Mouse (Mus musculus) midbrain, postnatal 0 days (tissue): ENCODE measurements around the gene Lamtor5. TPM values are rescaled to one million over a fixed set of nuclear protein-coding genes. Genes with fewer than 3 reads are reported as not detected.
A peak's percentile ranks its signal among the peaks of the same experiment; 100 is the strongest.

Source experiments
- ATAC-seq: fragments of 200-750 bp; cut with Nextera tagmentation; 2 replicates; pipeline ENCODE4 v1.8.0; 2017; ENCODE audit warnings: moderate number of reproducible peaks, mild to moderate bottlenecking, moderate TSS enrichment, moderate library complexity; ENCODE audit not compliant: low FRiP score
- DNase-seq: peaks from one replicate; pipeline ENCODE4 v3.0.0-alpha.2; 2015; ENCODE audit warnings: low spot score
- H3K27ac ChIP-seq: fragments of 300-500 bp; sonication (generic); 2 replicates; pipeline ENCODE4 v1.5.1; 2014; ENCODE audit warnings: low read depth, mild to moderate bottlenecking, low read length, mixed read lengths
- H3K27me3 ChIP-seq: fragments of 300-500 bp; sonication (generic); 2 replicates; pipeline ENCODE4 v1.6.1; 2014; ENCODE audit warnings: low read length, control low read depth, mixed read lengths; ENCODE audit not compliant: insufficient read depth
- H3K36me3 ChIP-seq: fragments of 300-500 bp; sonication (generic); 2 replicates; pipeline ENCODE4 v1.6.1; 2014; ENCODE audit warnings: low read length, control low read depth, mixed read lengths; ENCODE audit not compliant: insufficient read depth
- H3K4me1 ChIP-seq: fragments of 300-500 bp; sonication (generic); 2 replicates; pipeline ENCODE4 v1.6.1; 2014; ENCODE audit warnings: mild to moderate bottlenecking, control low read depth, antibody characterized with exemption, low read length, mixed read lengths; ENCODE audit not compliant: insufficient read depth
- H3K4me2 ChIP-seq: fragments of 300-500 bp; sonication (generic); 2 replicates; pipeline ENCODE4 v1.6.1; 2014; ENCODE audit warnings: low read depth, mild to moderate bottlenecking, low read length, mixed read lengths; ENCODE audit not compliant: poor library complexity, severe bottlenecking
- H3K4me3 ChIP-seq: fragments of 300-500 bp; sonication (generic); 2 replicates; pipeline ENCODE4 v1.5.1; 2014; ENCODE audit warnings: low read depth, mild to moderate bottlenecking, low read length, moderate library complexity
- H3K9ac ChIP-seq: fragments of 300-500 bp; sonication (generic); replicated peaks from 2 replicates; pipeline ENCODE4 v1.6.1; 2014; ENCODE audit warnings: mild to moderate bottlenecking, low read length, moderate library complexity, mixed read lengths; ENCODE audit not compliant: poor library complexity, severe bottlenecking
- H3K9me3 ChIP-seq: fragments of 300-500 bp; sonication (generic); 2 replicates; pipeline ENCODE4 v1.6.1; 2016; ENCODE audit warnings: low read length, control low read depth
- CTCF ChIP-seq: IDR thresholded peaks from 2 replicates; pipeline ENCODE4 v1.5.1; 2016; ENCODE audit warnings: antibody characterized with exemption, mild to moderate bottlenecking
- WGBS: fragments of 180-500 bp; shearing (Covaris S2); extraction: QIAGEN DNeasy Blood & Tissue Kit; methylation state at CpG from one replicate; pipeline ENCODE4 v1.1.7; 2014; 5-methylcytosine and 5-hydroxymethylcytosine counted together
- polyA plus RNA-seq: library from polyadenylated mRNA; unstranded; fragments of >200 nt; fragmentation: Nextera tagmentation; extraction: Ambion mirVana; gene quantifications from 2 replicates; pipeline ENCODE4 v1.2.1, GENCODE M21; 2015
- total RNA-seq: library from RNA; depleted of rRNA; stranded (reverse); fragments of >200 nt; gene quantifications from 2 replicates; pipeline ENCODE4 v1.2.3, GENCODE M21; 2014

Lamtor5 gene
- total and polyA plus RNA-seq, 2 experiments from 2014 or later = 69.9 to 153 TPM

- Histone ChIP-seq H3K4me1 (0 out of 2 replicates have a peak, but pooled peaks cover 8% of the 10 kb centered on the region), H3K4me3 (no peak overlapping the region), H3K27me3 (no peaks in the 10 kb centered on the region), H3K36me3 (no peaks in the 10 kb centered on the region), H3K9ac (no peak overlapping the region), H3K9me3 (no peaks in the 10 kb centered on the region), H3K27ac (no peak overlapping the region), H3K4me2 (no peak overlapping the region)
- ATAC-seq (no peak), DNase-seq (no peak)
- 68% methylated on average over 5 of the region's 5 CpGs for WGBS
- no peak for TF ChIP-seq CTCF
Observed at GRCm38 (mm10) chr3:107275351-107275750, 3.3 kb upstream of the Lamtor5 start.

- ATAC-seq (no peak), DNase-seq (peak; percentile 15)
- Histone ChIP-seq H3K4me2 (no peak overlapping the region), H3K27me3 (no peaks in the 10 kb centered on the region), H3K4me3 (no peak overlapping the region), H3K9ac (no peak overlapping the region), H3K9me3 (no peaks in the 10 kb centered on the region), H3K4me1 (0 out of 2 replicates have a peak, but pooled peaks cover 8% of the 10 kb centered on the region), H3K27ac (no peak overlapping the region), H3K36me3 (no peaks in the 10 kb centered on the region)
- 57% methylated on average over 4 of the region's 4 CpGs for WGBS
- peak; percentile 49 for TF ChIP-seq CTCF
Observed at GRCm38 (mm10) chr3:107275996-107276395, 2.7 kb upstream of the Lamtor5 start.

GRCm38 (mm10) chr3:107276626-107277025 is 2.0 kb upstream of the Lamtor5 start:
- 86% methylated on average over 3 of the region's 3 CpGs for WGBS
- Histone ChIP-seq H3K4me2 (no peak overlapping the region), H3K36me3 (no peaks in the 10 kb centered on the region), H3K4me1 (0 out of 2 replicates have a peak, but pooled peaks cover 8% of the 10 kb centered on the region), H3K4me3 (no peak overlapping the region), H3K27ac (no peak overlapping the region), H3K9me3 (no peaks in the 10 kb centered on the region), H3K9ac (no peak overlapping the region), H3K27me3 (no peaks in the 10 kb centered on the region)
- DNase-seq = no peak
- ATAC-seq = no peak
- TF ChIP-seq CTCF = no peak

- ATAC-seq (no peak), DNase-seq (no peak)
- no peaks in the 10 kb centered on the region for H3K27me3 ChIP-seq
- no peaks in the 10 kb centered on the region for H3K4me1 ChIP-seq
- 81% methylated on average over 2 of the region's 2 CpGs for WGBS
- no peak overlapping the region for H3K4me3 ChIP-seq
- H3K9ac ChIP-seq = no peak overlapping the region
- TF ChIP-seq CTCF = no peak
- H3K9me3 ChIP-seq = no peaks in the 10 kb centered on the region
- no peak overlapping the region for H3K4me2 ChIP-seq
- 0 out of 2 replicates have a peak, but pooled peaks cover 5% of the 10 kb centered on the region for H3K36me3 ChIP-seq
- H3K27ac ChIP-seq = no peak overlapping the region
Observed at GRCm38 (mm10) chr3:107286123-107286522, 7.5 kb downstream of the Lamtor5 start.

GRCm38 (mm10) chr3:107287346-107287745 is 8.7 kb downstream of the Lamtor5 start:
- no peak for DNase-seq
- H3K4me2 ChIP-seq = no peak overlapping the region
- H3K9me3 ChIP-seq = no peaks in the 10 kb centered on the region
- ATAC-seq = no peak
- no peak overlapping the region for H3K4me3 ChIP-seq
- no peak overlapping the region for H3K9ac ChIP-seq
- H3K36me3 ChIP-seq = 0 out of 2 replicates have a peak, but pooled peaks cover 5% of the 10 kb centered on the region
- no peaks in the 10 kb centered on the region for H3K27me3 ChIP-seq
- no peaks in the 10 kb centered on the region for H3K4me1 ChIP-seq
- no peak overlapping the region for H3K27ac ChIP-seq
- TF ChIP-seq CTCF = no peak

- no peaks in the 10 kb centered on the region for H3K27me3 ChIP-seq
- DNase-seq (peak; percentile 6), ATAC-seq (no peak)
- H3K9me3 ChIP-seq = no peaks in the 10 kb centered on the region
- no peak within 1 kb of the TSS for H3K9ac ChIP-seq
- WGBS = 28% methylated on average over 9 of the region's 9 CpGs
- no peaks in the 10 kb centered on the region for H3K4me1 ChIP-seq
- no peak within 1 kb of the TSS for H3K4me2 ChIP-seq
- no peak for TF ChIP-seq CTCF
- H3K4me3 ChIP-seq = no peak within 1 kb of the TSS
- no peak within 1 kb of the TSS for H3K27ac ChIP-seq
- peaks cover 2% of the 10 kb centered on the region; the same call in 1 of the 2 replicates for H3K36me3 ChIP-seq
Observed at GRCm38 (mm10) chr3:107290764-107291381, 12.2 kb downstream of the Lamtor5 start, which contains the start of gene Slc16a4. Gene Slc16a4 (plus strand): TSS chr3:107291230.
